ENCODE assay signal across 8 mouse cellular contexts in the genomic region with DNA sequence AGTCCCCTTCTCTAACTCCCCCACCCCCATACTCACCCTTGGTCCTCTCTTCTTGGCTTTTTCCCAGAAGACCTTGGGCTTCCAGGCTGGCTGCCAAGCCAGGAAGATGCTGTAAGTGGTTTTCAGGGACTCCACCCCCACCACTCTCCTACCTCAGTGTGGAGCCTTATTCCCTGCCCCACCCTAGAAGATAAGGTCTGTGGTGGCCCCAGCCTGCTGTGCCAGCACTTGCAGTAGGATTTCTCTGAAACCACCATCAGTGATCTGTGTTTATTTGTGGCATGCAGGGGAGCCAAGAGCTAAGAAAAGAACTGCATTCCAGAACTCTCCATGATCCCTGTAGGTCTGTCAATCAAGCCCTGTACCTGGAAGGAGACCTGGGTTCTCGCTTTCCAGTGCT.
DNase-seq lines count a peak whose midpoint lies in the region; ATAC-seq lines count a peak whose summit lies in the region.

No protein-coding gene starts in this region.

- no peaks in the 10 kb centered on the region for H3K9me3 ChIP-seq in heart, embryonic 16.5 days (replicated peaks; ENCODE audit: control insufficient read depth, low read length)
- no peaks in the 10 kb centered on the region for H3K9me3 ChIP-seq in limb, embryonic 13.5 days

- H3K27ac ChIP-seq in heart, embryonic 16.5 days (ENCODE audit: low read length), result peak overlapping the region; percentile 93
- peak overlapping the region; percentile 63; the same call in 1 of the 2 replicates for H3K27ac ChIP-seq in limb, embryonic 13.5 days

- H3K4me1 ChIP-seq in heart, embryonic 16.5 days (ENCODE audit: control insufficient read depth, insufficient read depth, low read length), result peaks cover 45% of the 10 kb centered on the region
- peaks cover 45% of the 10 kb centered on the region for H3K4me1 ChIP-seq in limb, embryonic 13.5 days

- H3K36me3 ChIP-seq in heart, embryonic 16.5 days (ENCODE audit: control insufficient read depth, insufficient read depth), result no peaks in the 10 kb centered on the region
- no peaks in the 10 kb centered on the region for H3K36me3 ChIP-seq in limb, embryonic 13.5 days

- H3K9ac ChIP-seq in heart, embryonic 16.5 days (ENCODE audit: low read length), result no peak overlapping the region
- no peak overlapping the region for H3K9ac ChIP-seq in limb, embryonic 13.5 days

- ATAC-seq in cerebellum, adult (ENCODE audit: insufficient number of reproducible peaks, low FRiP score, low TSS enrichment), result no peak
- peak; percentile 94 for ATAC-seq in heart, embryonic 16.5 days (replicated peaks; ENCODE audit: extremely low read depth, insufficient read depth, low FRiP score)
- ATAC-seq in limb, embryonic 13.5 days (ENCODE audit: low FRiP score, low read depth), result no peak; the same call in 1 of the 2 replicates

- H3K27me3 ChIP-seq in heart, embryonic 16.5 days (ENCODE audit: control insufficient read depth, insufficient read depth, low read length), result no peaks in the 10 kb centered on the region
- H3K27me3 ChIP-seq in limb, embryonic 13.5 days, result no peaks in the 10 kb centered on the region

- no peak overlapping the region for H3K4me2 ChIP-seq in heart, embryonic 16.5 days (ENCODE audit: low read depth, low read length)
- no peak overlapping the region for H3K4me2 ChIP-seq in limb, embryonic 13.5 days (replicated peaks)

- peak; percentile 11 to 13 for DNase-seq in cerebellum, postnatal 25 days
- DNase-seq in adrenal gland, postnatal 14 days, result peak; percentile 78
- no peak for DNase-seq in thymus, postnatal 0 days (ENCODE audit: low spot score)
- no peak for DNase-seq in left cerebral cortex, adult 9 months (ENCODE audit: low spot score in 2 of 2)
- DNase-seq in c-Kit-positive CD71-positive TER-119-positive erythroid progenitor cells, embryonic 14.5 days (ENCODE audit: low spot score), result no peak

- 31% methylated on average over 1 of the region's 1 CpGs for WGBS in heart, embryonic 16.5 days
- WGBS in limb, embryonic 13.5 days, result 42% methylated on average over 1 of the region's 1 CpGs

- H3K4me3 ChIP-seq in heart, embryonic 16.5 days (ENCODE audit: low read length), result no peak overlapping the region
- H3K4me3 ChIP-seq in limb, embryonic 13.5 days, result no peak overlapping the region

Comparison
In these comparisons a context has a peak if more than half of its experiments do, and no peak if none do; other contexts are left out.
1. DNase-seq: peak in cerebellum, postnatal 25 days (2 of 2) and adrenal gland, postnatal 14 days (single experiment); none in thymus, postnatal 0 days (single experiment), left cerebral cortex, adult 9 months (0 of 2) and c-Kit-positive CD71-positive TER-119-positive erythroid progenitor cells, embryonic 14.5 days (single experiment).